Comparison of ENCODE assay signal across 8 mouse cellular contexts in genomic region chrX:109094800-109095199, GRCm38 (mm10). TPM values are rescaled to one million over a fixed set of nuclear protein-coding genes. Genes with fewer than 3 reads are reported as not detected.
A peak's percentile ranks its signal among the peaks of the same experiment; 100 is the strongest.
DNase-seq lines count a peak whose midpoint lies in the region; ATAC-seq and TF ChIP-seq lines count a peak whose summit lies in the region.

No protein-coding gene starts in this region.

- H3K4me2 ChIP-seq in forebrain, embryonic 12.5 days = peak overlapping the region; percentile 51
- peak overlapping the region; percentile 64 for H3K4me2 ChIP-seq in liver, embryonic 13.5 days

- peak overlapping the region; percentile 45 for H3K4me3 ChIP-seq in C2C12 (ENCODE audit: insufficient read depth, poor library complexity, severe bottlenecking)
- peak overlapping the region; percentile 48 for H3K4me3 ChIP-seq in forebrain, embryonic 12.5 days (replicated peaks)
- peak overlapping the region; percentile 68 for H3K4me3 ChIP-seq in liver, embryonic 13.5 days (replicated peaks)

- TF ChIP-seq CTCF in C2C12 (IDR thresholded peaks at IDR 0.05; ENCODE audit: control insufficient read depth, insufficient read depth, insufficient read length) = no peak

- H3K36me3 ChIP-seq in C2C12 (ENCODE audit: control insufficient read depth, insufficient read depth) = no peaks in the 10 kb centered on the region
- no peaks in the 10 kb centered on the region for H3K36me3 ChIP-seq in forebrain, embryonic 12.5 days (replicated peaks)
- H3K36me3 ChIP-seq in liver, embryonic 13.5 days = no peaks in the 10 kb centered on the region

- H3ac ChIP-seq in C2C12 (ENCODE audit: control insufficient read depth, insufficient read length, low read depth) = no peak overlapping the region

- H3K79me3 ChIP-seq in C2C12 (ENCODE audit: low read depth) = peaks cover 35% of the 10 kb centered on the region

- no peak for DNase-seq in frontal cortex, postnatal 10 days (ENCODE audit: low spot score in 2 of 2)
- no peak for DNase-seq in liver, embryonic 13.5 days
- no peak for DNase-seq in right cerebral cortex, postnatal 14 days
- no peak for DNase-seq in layer of hippocampus, adult 9-11 months
- DNase-seq in right cerebral cortex, adult 2 months (ENCODE audit: low spot score in 2 of 2) = no peak

- H3K4me1 ChIP-seq in forebrain, embryonic 12.5 days = no peaks in the 10 kb centered on the region
- peaks cover 13% of the 10 kb centered on the region for H3K4me1 ChIP-seq in liver, embryonic 13.5 days (replicated peaks)

- 14% methylated on average over 4 of the region's 4 CpGs for WGBS in forebrain, embryonic 12.5 days
- WGBS in liver, embryonic 13.5 days (ENCODE audit: insufficient replicate concordance) = 13% methylated on average over 4 of the region's 4 CpGs

- no peaks in the 10 kb centered on the region for H3K9me3 ChIP-seq in forebrain, embryonic 12.5 days
- H3K9me3 ChIP-seq in liver, embryonic 13.5 days (replicated peaks) = no peaks in the 10 kb centered on the region

- no peak overlapping the region for H3K9ac ChIP-seq in forebrain, embryonic 12.5 days
- H3K9ac ChIP-seq in liver, embryonic 13.5 days = peak overlapping the region; percentile 78; the same call in 1 of the 2 replicates

- 0 out of 2 replicates have a peak, but pooled peaks have one; percentile 16 for ATAC-seq in frontal cortex, adult (ENCODE audit: low TSS enrichment)
- peak; percentile 40; the same call in 1 of the 2 replicates for ATAC-seq in forebrain, embryonic 12.5 days (ENCODE audit: low FRiP score)
- ATAC-seq in liver, embryonic 13.5 days (ENCODE audit: low read depth) = no peak

- no peaks in the 10 kb centered on the region for H3K27me3 ChIP-seq in C2C12 (ENCODE audit: control insufficient read depth, insufficient read depth, insufficient read length)
- H3K27me3 ChIP-seq in forebrain, embryonic 12.5 days = no peaks in the 10 kb centered on the region
- no peaks in the 10 kb centered on the region for H3K27me3 ChIP-seq in liver, embryonic 13.5 days

- H3K27ac ChIP-seq in forebrain, embryonic 12.5 days = peak overlapping the region; percentile 88; the same call in 1 of the 2 replicates
- no peak overlapping the region for H3K27ac ChIP-seq in liver, embryonic 13.5 days

- H3K79me2 ChIP-seq in C2C12 (ENCODE audit: control insufficient read depth, insufficient read depth) = peaks cover 44% of the 10 kb centered on the region

TF ChIP-seq in C2C12, 6 proteins besides CTCF, POLR2A, EP300 and RAD21:
- no peak for TF ChIP-seq MYOG (IDR thresholded peaks at IDR 0.05; ENCODE audit: control insufficient read depth, extremely low read depth, insufficient read length)
- TF ChIP-seq FOSL1 (IDR thresholded peaks at IDR 0.05; ENCODE audit: insufficient read depth, low read length, poor library complexity, severe bottlenecking) = no peak
- no peak for TF ChIP-seq MYOD1 (IDR thresholded peaks at IDR 0.05; ENCODE audit: control insufficient read depth, insufficient read length, low read depth)
- no peak for TF ChIP-seq USF1 (IDR thresholded peaks at IDR 0.05; ENCODE audit: low read depth)
- TF ChIP-seq CEBPB (IDR thresholded peaks at IDR 0.05; ENCODE audit: low read depth) = no peak
- TF ChIP-seq MAX (IDR thresholded peaks at IDR 0.05) = no peak

RNA-seq across cellular contexts. Expression of gene Sh3bgrl, which starts 0.4 kb away (rescaled TPM):
- 24.1 TPM for polyA plus RNA-seq in C2C12 (2012; fragmentation: generic; extraction: Trizol)
- 236 TPM in 2 replicates for polyA plus RNA-seq in forebrain, embryonic 12.5 days (2016; fragmentation: Nextera tagmentation; extraction: Ambion mirVana)
- polyA plus RNA-seq in liver, embryonic 13.5 days (2015; fragmentation: Nextera tagmentation; extraction: Ambion mirVana) = 50.9 and 67.4 TPM in 2 replicates
